Mouse (Mus musculus) embryo, embryonic 11 days (tissue): ENCODE measurements around the gene Odf3b.

Experiments
- DNase-seq: peaks from one replicate; pipeline ENCODE4 v3.0.0-alpha.2; 2015

The Odf3b gene

DNA sequence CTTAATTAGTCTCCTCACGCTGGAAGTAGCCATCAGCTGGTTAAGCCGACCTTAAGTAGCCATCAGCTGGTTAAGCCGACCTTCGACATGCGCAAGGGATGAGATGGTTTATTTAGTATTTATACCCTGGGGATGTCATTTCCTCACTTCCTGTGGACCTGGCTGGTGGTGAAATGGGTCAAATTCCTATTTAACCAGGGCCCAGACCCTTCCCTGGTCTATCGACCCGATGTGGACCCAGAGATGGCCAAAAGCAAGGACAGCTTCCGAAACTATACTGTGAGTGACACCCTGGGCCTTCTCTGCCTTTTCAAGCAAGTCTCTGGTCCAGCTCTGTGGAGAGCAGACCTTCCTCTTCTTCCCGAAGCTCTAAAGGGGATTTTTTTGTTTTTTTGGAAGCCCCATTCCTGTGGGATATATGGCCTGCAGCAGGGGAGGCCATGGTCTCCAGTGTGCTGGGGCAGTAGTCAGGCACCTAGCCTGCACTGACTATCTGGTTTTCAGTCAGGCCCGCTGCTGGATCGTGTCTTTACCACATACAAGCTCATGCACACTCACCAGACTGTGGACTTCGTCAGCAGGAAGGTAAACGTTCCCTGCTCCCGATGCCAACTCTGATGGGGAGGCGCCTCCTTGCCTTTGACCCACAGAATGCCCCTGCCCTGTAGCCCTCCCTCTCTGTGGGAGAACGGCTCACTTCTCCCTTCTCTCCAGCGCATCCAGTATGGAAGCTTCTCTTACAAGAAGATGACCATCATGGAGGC lies 44.1 kb downstream of the Odf3b start:
- no peak for DNase-seq

DNA sequence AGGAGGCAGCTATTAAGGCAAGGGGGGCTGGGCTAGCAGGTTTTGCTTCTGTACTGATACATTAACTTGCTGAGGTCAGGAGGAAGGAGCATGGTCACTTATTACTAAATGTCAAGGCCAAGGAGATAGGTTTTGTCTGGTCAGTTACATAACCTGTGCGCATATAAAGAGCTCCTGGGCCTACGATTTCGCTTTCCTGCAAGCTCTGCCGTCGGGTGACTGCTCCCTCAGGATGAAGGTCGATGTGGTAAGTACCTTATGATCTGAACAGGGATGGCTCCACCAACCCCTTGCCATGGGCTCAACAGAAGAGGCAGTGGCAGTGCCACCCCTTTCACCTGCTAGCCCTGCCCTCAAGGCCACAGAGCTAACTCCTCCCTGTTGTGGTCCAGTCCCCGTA lies 44.8 kb downstream of the Odf3b start, which contains the start of gene Miox:
TSS of gene Miox (plus strand) at position 128 of the 400 bp plus-strand sequence.
- no peak for DNase-seq
